Mouse (Mus musculus) left cerebral cortex, postnatal 10 days (tissue): Measurements from ENCODE around the gene Cyp4x1. TPM values are rescaled to one million over a fixed set of nuclear protein-coding genes. Genes with fewer than 3 reads are reported as not detected.

ENCODE experiments used
- DNase-seq, 2 experiments: peaks; one replicate each; pipeline ENCODE4 v3.0.0; 2021 to 2022; ENCODE audit warnings: low spot score in 2 of 2, mixed read lengths in 1 of 2; ENCODE audit errors: extremely low spot score in 1 of 2
- intact Hi-C: fragments of 180-260 bp; cut with DNase I; formaldehyde crosslinking; loops from one replicate; pipeline ENCODE4 v1.15.1; 2025
- total RNA-seq, 2 experiments: library from RNA; stranded (reverse); gene quantifications; 2 replicates each; pipeline ENCODE4 v1.2.3; 2021

Cyp4x1 gene
- total RNA-seq, 2 experiments from 2014 or later = 18.9 to 20.1 TPM

- no peak for DNase-seq
- intact Hi-C loops = loop anchor here (5.0 kb wide), 1 partner anchor 150 kb away; no protein-coding TSS in a partner anchor
Observed at GRCm38 (mm10) chr4:115062540-115062874, 71.6 kb downstream of the Cyp4x1 start.

DNA sequence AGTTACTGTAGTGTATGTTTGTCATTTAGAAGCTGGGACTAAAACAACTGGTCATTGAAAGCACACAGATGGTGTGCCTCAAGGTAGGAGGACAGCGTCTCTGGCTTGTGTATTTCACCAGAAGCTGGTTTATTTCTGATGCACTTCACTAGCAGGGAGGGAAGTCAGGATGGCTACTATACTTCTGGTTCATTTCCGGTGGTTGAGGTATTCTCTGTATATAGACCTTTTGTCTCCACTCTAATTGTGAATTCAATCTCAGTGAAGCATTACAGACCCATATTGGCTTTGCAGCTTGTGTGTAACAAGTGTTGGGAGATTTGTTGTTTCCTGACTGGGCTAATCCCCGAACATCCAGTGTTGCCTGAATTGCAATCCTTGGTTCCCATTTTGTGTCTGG, 73.3 kb downstream of the Cyp4x1 start:
- intact Hi-C loops = loop anchor here (5.0 kb wide), 1 partner anchor 148 kb away; no protein-coding TSS in a partner anchor
- no peak for DNase-seq

- DNase-seq = peak in 1 of 2 experiments; percentile 64
- intact Hi-C loops = loop anchor here (5.0 kb wide), 2 partner anchors 148 to 158 kb away; no protein-coding TSS in a partner anchor
Observed at GRCm38 (mm10) chr4:115059871-115060270, 74.2 kb downstream of the Cyp4x1 start.

GRCm38 (mm10) chr4:115058871-115059590, 75.0 kb downstream of the Cyp4x1 start:
- peak in 1 of 2 experiments; percentile 36 for DNase-seq
- intact Hi-C loops = loop anchor here (5.0 kb wide), 1 partner anchor 157 kb away; no protein-coding TSS in a partner anchor

DNA sequence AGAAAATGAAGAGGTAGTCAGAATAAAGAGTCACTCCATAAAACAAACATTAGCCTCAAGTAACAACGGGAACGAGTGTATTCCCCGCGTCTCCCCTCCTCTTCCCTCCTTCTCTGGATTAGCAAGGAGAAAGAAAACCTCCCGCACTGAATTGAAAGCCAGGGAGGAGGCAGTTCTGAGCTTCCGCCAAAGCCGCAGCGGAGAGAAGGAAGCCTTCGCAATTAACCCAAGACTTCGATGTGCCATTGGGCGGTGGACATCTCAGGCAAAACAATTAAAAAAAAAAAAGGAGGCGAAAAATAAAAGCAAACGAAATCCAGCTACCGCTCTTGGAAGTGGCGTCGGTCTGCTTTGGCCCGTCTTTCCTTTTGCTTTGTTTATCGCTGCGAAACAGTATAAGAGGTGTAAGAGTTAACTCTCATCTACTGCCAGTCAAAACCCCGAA, 75.7 kb downstream of the Cyp4x1 start:
- peak in 1 of 2 experiments; percentile 31 for DNase-seq
- intact Hi-C loops = loop anchor here (5.0 kb wide), 1 partner anchor 156 kb away; no protein-coding TSS in a partner anchor

GRCm38 (mm10) chr4:115057674-115058316, 76.3 kb downstream of the Cyp4x1 start:
- DNase-seq = no peak
- intact Hi-C loops = loop anchor here (5.0 kb wide), 1 partner anchor 155 kb away; no protein-coding TSS in a partner anchor

- DNase-seq = peak in 1 of 2 experiments; percentile 77
- intact Hi-C loops = loop anchor here (5.0 kb wide), 1 partner anchor 155 kb away; no protein-coding TSS in a partner anchor
Observed at GRCm38 (mm10) chr4:115056921-115057673, 77.0 kb downstream of the Cyp4x1 start.

- DNase-seq = peak in 1 of 2 experiments; percentile 64
- intact Hi-C loops = loop anchor here (5.0 kb wide), 1 partner anchor 154 kb away; no protein-coding TSS in a partner anchor
Observed at GRCm38 (mm10) chr4:115056371-115056920, 77.6 kb downstream of the Cyp4x1 start, which contains the start of gene Tal1. Gene Tal1, plus strand, starts transcription at chr4:115056426.

Other genes starting within 250 kb of the Cyp4x1 start
- under 1 TPM; 0.30 to 0.39 TPM for gene Foxd2, start 225.4 kb downstream of the Cyp4x1 start, total RNA-seq
- not detected for gene Foxe3, start 208.3 kb downstream of the Cyp4x1 start, total RNA-seq
- gene Cmpk1, start 147.0 kb downstream of the Cyp4x1 start, total RNA-seq = 100 to 1,000 TPM; 132 to 133 TPM
- 1 to 10 TPM; 1.1 TPM for gene Stil, start 134.1 kb downstream of the Cyp4x1 start, total RNA-seq
- gene Tal1, start 77.9 kb downstream of the Cyp4x1 start, total RNA-seq = 1 to 10 TPM; 2.0 to 2.6 TPM
- under 1 TPM; 0.58 to 0.59 TPM for gene Pdzk1ip1, start 45.6 kb downstream of the Cyp4x1 start, total RNA-seq
- not detected for gene Cyp4a29, start 107.8 kb upstream of the Cyp4x1 start, total RNA-seq
- not detected for gene Cyp4a12a, start 164.8 kb upstream of the Cyp4x1 start, total RNA-seq